Mouse (Mus musculus): ENCODE measurements around the gene Gm20388. TPM values are rescaled to one million over a fixed set of nuclear protein-coding genes. Genes with fewer than 3 reads are reported as not detected.

Gm20388 gene
- total and polyA plus RNA-seq, 2 experiments from 2014 or later = 17.3 TPM; not detected in 1

DNA sequence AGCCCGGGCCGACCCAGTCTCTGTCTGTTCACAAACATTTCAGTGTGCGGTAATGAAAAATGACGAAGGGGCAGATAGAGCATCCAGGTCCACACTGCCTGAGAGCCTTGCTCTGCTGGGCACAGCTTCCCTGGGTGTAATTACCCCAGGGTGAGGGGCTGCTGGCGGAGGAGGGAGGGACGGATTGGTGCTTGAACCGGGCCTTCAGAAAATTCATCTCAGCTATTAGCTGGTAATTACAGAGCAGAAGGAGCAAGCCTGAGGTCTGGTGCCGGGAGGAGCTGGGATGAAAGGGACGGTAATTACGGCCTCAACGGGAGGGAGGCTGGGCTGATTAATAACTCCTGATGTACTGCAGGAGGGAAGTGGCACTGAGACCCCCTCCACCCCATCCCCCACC lies 639.3 kb downstream of the Gm20388 start:
- DNase-seq (ENCODE audit: low spot score) (no peak), ATAC-seq (ENCODE audit: insufficient read depth, low read depth) (no peak; the same call in 1 of the 2 replicates)
- Histone ChIP-seq H3K27ac (ENCODE audit: low read depth) (peak overlapping the region; percentile 83), H3K9me3 (replicated peaks; ENCODE audit: control insufficient read depth, low read length) (no peaks in the 10 kb centered on the region), H3K4me3 (ENCODE audit: low read depth, low read length) (no peak overlapping the region), H3K27me3 (ENCODE audit: control insufficient read depth, insufficient read depth, low read length) (no peaks in the 10 kb centered on the region), H3K4me1 (ENCODE audit: control insufficient read depth, insufficient read depth) (peaks cover 74% of the 10 kb centered on the region), H3K36me3 (replicated peaks; ENCODE audit: control insufficient read depth, insufficient read depth, low read length) (no peaks in the 10 kb centered on the region; the same call in 1 of the 2 replicates), H3K9ac (replicated peaks; ENCODE audit: low read depth, low read length) (no peak overlapping the region), H3K4me2 (ENCODE audit: low read depth, low read length) (peak overlapping the region; percentile 28; the same call in 1 of the 2 replicates)
- TF ChIP-seq CTCF (IDR thresholded peaks at IDR 0.05; ENCODE audit: low read depth) (no peak), EP300 (IDR thresholded peaks at IDR 0.05; ENCODE audit: low read depth) (no peak)
- WGBS = 47% methylated on average over 11 of the region's 11 CpGs

- 34% methylated on average over 12 of the region's 12 CpGs for WGBS
Observed at GRCm38 (mm10) chr8:120550430-120550829, 639.8 kb downstream of the Gm20388 start.

DNA sequence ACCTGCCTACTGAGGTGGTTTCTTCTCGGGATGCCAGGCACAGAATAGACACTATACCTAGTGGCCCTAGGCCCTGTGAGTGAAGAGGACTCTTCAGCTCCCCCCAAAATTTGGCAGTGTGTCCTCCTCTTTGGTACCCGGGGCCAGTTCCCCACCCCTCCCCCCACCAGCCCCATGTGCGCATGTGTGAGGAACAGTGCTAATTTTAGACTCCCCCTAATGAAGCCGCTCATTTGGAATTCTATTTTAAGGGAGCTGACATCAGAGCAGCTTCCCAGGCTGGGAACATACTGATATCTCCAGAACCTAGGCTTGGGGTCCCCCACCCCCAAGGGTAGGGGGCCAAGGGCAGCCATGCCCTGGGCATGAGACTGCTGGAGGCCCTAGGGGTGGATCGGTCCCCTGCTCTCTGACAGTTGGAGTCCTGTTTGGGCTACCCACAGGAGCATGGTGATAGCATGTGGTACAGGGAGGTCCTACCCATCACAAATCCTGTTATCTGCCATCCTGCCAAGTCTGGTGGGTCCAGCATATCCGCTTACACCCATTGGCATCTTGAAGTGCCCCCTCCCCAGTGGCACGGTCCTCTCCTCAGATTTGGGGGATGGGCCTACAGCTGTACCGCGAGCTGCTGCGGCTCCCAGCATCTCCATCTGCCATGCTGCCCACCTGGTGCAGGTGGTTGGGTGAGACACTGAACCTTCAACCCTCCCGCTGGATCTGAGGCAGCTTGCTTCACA lies 640.5 kb downstream of the Gm20388 start:
- H3K9ac ChIP-seq (replicated peaks; ENCODE audit: low read depth, low read length) = no peak overlapping the region
- peak; percentile 67 for ATAC-seq (ENCODE audit: insufficient read depth, low read depth)
- H3K4me2 ChIP-seq (ENCODE audit: low read depth, low read length) = peak overlapping the region; percentile 30
- H3K4me3 ChIP-seq (ENCODE audit: low read depth, low read length) = no peak overlapping the region
- peak; percentile 86 for DNase-seq (ENCODE audit: low spot score)
- H3K27ac ChIP-seq (ENCODE audit: low read depth) = peak overlapping the region; percentile 83
- H3K9me3 ChIP-seq (replicated peaks; ENCODE audit: control insufficient read depth, low read length) = no peaks in the 10 kb centered on the region
- TF ChIP-seq EP300 (IDR thresholded peaks at IDR 0.05; ENCODE audit: low read depth) (peak; percentile 69; the same call in 1 of the 2 replicates), CTCF (IDR thresholded peaks at IDR 0.05; ENCODE audit: low read depth) (no peak)
- no peaks in the 10 kb centered on the region; the same call in 1 of the 2 replicates for H3K36me3 ChIP-seq (replicated peaks; ENCODE audit: control insufficient read depth, insufficient read depth, low read length)
- H3K27me3 ChIP-seq (ENCODE audit: control insufficient read depth, insufficient read depth, low read length) = no peaks in the 10 kb centered on the region
- peaks cover 80% of the 10 kb centered on the region for H3K4me1 ChIP-seq (ENCODE audit: control insufficient read depth, insufficient read depth)
- WGBS = 46% methylated on average over 11 of the region's 11 CpGs

More at GRCm38 (mm10) chr8:120550430-120550829, 639.8 kb downstream of the Gm20388 start:
- Histone ChIP-seq H3K4me2 (ENCODE audit: low read depth, low read length) (peak overlapping the region; percentile 30; the same call in 1 of the 2 replicates), H3K4me3 (ENCODE audit: low read depth, low read length) (no peak overlapping the region), H3K27me3 (ENCODE audit: control insufficient read depth, insufficient read depth, low read length) (no peaks in the 10 kb centered on the region), H3K4me1 (ENCODE audit: control insufficient read depth, insufficient read depth) (peaks cover 78% of the 10 kb centered on the region), H3K36me3 (replicated peaks; ENCODE audit: control insufficient read depth, insufficient read depth, low read length) (no peaks in the 10 kb centered on the region; the same call in 1 of the 2 replicates), H3K9ac (replicated peaks; ENCODE audit: low read depth, low read length) (no peak overlapping the region), H3K9me3 (replicated peaks; ENCODE audit: control insufficient read depth, low read length) (no peaks in the 10 kb centered on the region), H3K27ac (ENCODE audit: low read depth) (peak overlapping the region; percentile 83)
- ATAC-seq (ENCODE audit: insufficient read depth, low read depth) (no peak), DNase-seq (ENCODE audit: low spot score) (no peak)
- no peak for TF ChIP-seq EP300 (IDR thresholded peaks at IDR 0.05; ENCODE audit: low read depth)
- no peak for TF ChIP-seq CTCF (IDR thresholded peaks at IDR 0.05; ENCODE audit: low read depth)

DNA sequence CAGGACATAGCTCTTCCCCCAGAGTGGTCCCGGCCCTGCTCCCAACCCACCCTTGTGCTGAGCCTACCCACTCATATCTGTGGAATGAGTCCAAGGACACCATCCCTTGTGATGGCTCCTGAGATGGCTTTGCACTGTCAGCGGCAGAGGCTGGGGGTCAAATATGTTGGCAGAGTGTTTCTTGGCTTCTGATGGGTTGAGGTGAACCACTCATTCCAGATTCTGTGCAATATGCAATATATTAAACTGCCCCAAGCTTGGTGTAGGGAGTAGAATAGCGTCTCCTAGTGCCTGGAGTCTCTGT lies 641.0 kb downstream of the Gm20388 start:
- WGBS = 52% methylated on average over 3 of the region's 3 CpGs
- Histone ChIP-seq H3K9me3 (replicated peaks; ENCODE audit: control insufficient read depth, low read length) (no peaks in the 10 kb centered on the region), H3K9ac (replicated peaks; ENCODE audit: low read depth, low read length) (no peak overlapping the region), H3K27me3 (ENCODE audit: control insufficient read depth, insufficient read depth, low read length) (no peaks in the 10 kb centered on the region), H3K4me3 (ENCODE audit: low read depth, low read length) (no peak overlapping the region), H3K27ac (ENCODE audit: low read depth) (peak overlapping the region; percentile 83), H3K36me3 (replicated peaks; ENCODE audit: control insufficient read depth, insufficient read depth, low read length) (no peaks in the 10 kb centered on the region; the same call in 1 of the 2 replicates), H3K4me2 (ENCODE audit: low read depth, low read length) (peak overlapping the region; percentile 23), H3K4me1 (ENCODE audit: control insufficient read depth, insufficient read depth) (peaks cover 85% of the 10 kb centered on the region)
- DNase-seq (ENCODE audit: low spot score) = no peak
- ATAC-seq (ENCODE audit: insufficient read depth, low read depth) = no peak
- TF ChIP-seq EP300 (IDR thresholded peaks at IDR 0.05; ENCODE audit: low read depth) (no peak), CTCF (IDR thresholded peaks at IDR 0.05; ENCODE audit: low read depth) (no peak)

GRCm38 (mm10) chr8:120552509-120552908 lies 641.9 kb downstream of the Gm20388 start:
- no peaks in the 10 kb centered on the region for H3K9me3 ChIP-seq (replicated peaks; ENCODE audit: control insufficient read depth, low read length)
- no peak overlapping the region for H3K4me3 ChIP-seq (ENCODE audit: low read depth, low read length)
- peaks cover 90% of the 10 kb centered on the region for H3K4me1 ChIP-seq (ENCODE audit: control insufficient read depth, insufficient read depth)
- no peak overlapping the region for H3K9ac ChIP-seq (replicated peaks; ENCODE audit: low read depth, low read length)
- peak overlapping the region; percentile 83; the same call in 1 of the 2 replicates for H3K27ac ChIP-seq (ENCODE audit: low read depth)
- WGBS = 77% methylated on average over 11 of the region's 11 CpGs
- no peaks in the 10 kb centered on the region for H3K27me3 ChIP-seq (ENCODE audit: control insufficient read depth, insufficient read depth, low read length)
- H3K36me3 ChIP-seq (replicated peaks; ENCODE audit: control insufficient read depth, insufficient read depth, low read length) = no peaks in the 10 kb centered on the region; the same call in 1 of the 2 replicates
- ATAC-seq (ENCODE audit: insufficient read depth, low read depth) (no peak), DNase-seq (ENCODE audit: low spot score) (no peak)
- no peak overlapping the region for H3K4me2 ChIP-seq (ENCODE audit: low read depth, low read length)
- TF ChIP-seq EP300 (IDR thresholded peaks at IDR 0.05; ENCODE audit: low read depth) (no peak), CTCF (IDR thresholded peaks at IDR 0.05; ENCODE audit: low read depth) (no peak)
